Mouse (Mus musculus): ENCODE data around the gene Cyb561d2. TPM values are rescaled to one million over a fixed set of nuclear protein-coding genes. Genes with fewer than 3 reads are reported as not detected.
"Not testable (repeated sequence)": the region's sequence is repeated elsewhere in the genome, so short reads cannot be mapped to it uniquely, and the experiment has no call there.

Gene Cyb561d2
- total RNA-seq (2021), result 1 to 10 TPM; 6.6 to 7.2 TPM

DNA sequence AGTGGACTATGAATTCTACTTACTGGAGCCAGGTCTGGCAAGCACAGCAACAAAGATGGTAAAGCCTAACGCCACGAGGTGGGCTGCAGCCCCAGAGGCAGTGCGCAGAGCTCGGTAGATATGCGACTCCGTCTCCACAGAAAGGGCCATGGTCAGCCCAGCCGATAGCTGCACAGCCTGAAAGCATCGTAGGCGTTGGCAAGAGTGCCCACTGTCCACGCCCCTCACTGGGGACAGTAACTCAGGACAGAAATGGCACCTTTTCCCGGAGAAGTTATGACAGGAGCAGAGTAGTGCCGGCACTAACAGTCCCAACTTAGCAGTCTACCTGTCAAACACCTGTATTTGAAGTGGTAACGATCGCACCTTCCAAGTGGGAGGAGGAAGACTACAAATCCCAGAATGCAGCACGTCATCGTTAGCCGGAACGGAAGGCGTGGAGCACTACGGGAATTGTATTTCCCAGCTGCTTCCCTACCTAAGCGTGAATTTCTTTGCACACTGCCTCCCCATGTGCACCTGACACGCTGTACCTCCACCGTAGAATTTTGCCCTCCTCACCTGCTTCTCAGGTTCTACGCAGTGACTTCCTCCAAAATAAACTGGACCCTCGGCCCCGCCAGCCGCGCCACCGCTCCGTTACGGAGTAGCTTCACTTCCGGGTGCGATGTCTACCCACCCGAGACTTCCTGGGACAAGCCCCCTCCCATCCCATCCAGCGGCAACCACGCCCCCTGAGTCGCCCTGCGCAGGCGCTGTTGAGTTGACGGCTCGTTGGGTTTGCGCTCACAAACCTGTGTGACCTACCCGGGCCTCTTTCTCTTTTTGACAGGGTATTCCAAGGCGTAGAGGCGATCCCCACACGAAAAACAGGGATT is at the start of gene Cyb561d2, which contains the start of gene Nprl2:
Gene Cyb561d2 (minus strand): TSS at position 720 of the 878 bp plus-strand sequence.
Gene Nprl2 (plus strand): TSS at position 753 of the 878 bp plus-strand sequence.
- DNase-seq, result peak; percentile 96

DNA sequence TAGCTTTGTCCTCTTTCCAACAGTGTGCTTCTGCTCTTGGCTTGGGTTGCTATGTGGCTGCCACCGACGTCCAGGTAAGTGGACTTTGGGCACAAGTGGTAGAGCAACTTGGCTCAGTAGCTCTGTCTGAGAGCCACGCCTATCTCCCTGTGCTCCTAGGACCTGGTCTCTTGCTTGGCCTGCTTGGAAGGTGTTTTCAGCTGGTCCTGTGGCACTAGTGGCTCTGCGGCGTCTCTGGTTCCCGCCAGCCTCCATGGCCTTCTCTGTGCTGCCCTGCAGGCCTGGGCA is 48.7 kb upstream of the Cyb561d2 start:
- DNase-seq, result no peak

DNA sequence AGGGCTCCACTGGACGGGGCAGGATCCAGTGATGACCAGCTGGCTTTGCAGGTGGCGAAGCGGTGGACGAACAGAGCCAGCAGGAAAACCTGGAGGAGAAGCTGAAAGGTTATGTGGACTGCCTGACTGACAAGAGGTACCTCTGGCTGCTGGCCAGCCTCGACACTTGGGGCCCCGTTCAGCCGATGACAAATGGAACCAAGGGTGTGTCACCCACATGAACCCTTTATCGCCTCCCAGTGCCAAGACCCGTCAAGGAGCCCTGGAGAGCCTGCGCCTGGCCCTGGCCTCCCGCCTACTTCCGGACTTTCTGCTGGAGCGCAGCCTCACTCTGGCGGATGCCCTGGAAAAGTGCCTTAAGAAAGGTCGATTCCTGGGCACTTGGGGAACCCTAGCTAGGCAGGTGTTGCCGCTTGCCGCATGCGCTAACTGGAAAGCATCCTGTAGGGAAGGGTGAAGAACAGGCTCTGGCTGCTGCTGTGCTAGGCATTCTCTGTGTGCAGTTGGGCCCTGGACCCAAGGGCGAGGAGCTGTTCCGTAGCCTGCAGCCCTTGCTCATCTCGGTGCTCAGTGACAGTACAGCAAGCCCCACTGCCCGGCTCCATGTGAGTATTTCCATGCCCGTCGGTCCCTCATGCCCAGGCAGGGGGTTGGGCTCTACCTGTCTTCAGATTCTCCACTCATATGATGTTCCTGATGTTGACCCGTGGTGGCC is 48.2 kb upstream of the Cyb561d2 start:
- peak; percentile 64 for DNase-seq

DNA sequence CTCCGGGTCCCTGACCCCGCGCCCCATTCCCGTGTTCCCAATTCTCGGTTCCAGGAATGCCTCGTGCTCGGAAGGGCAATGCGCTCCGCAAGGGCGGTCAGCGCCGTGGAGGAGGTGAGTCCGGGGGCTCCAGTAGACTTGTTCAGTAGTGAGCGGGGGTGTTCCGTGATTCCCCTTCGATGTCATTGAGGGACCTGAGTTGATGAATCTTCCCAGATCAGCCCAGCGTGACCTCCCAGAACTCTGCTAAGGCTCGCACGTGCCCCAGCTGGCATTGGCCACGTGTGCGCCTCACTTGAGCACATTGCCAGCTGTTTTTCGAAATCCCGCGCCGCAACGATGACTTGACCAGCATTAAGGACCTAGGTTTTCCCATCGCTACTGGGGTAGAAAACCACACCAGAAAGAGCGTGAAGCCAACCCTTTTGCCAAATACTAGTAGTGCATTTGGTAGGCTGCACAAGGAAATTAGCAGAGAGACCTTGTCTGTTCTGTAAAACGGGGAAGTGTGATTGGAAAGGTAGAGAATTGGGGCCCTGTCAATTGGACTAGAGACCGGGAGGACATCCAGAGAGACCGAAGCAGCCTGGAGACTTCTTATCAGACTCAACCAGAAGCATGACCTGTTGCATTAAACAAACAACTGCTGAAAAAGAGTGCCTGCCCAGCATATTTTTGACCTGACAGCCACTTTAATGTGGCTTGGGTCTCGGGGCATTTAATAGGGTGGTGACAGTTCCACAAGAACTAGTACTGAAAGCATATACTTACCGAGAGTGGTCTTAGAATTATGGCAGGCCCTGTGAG is 46.0 kb upstream of the Cyb561d2 start:
- DNase-seq, result peak; percentile 68

DNA sequence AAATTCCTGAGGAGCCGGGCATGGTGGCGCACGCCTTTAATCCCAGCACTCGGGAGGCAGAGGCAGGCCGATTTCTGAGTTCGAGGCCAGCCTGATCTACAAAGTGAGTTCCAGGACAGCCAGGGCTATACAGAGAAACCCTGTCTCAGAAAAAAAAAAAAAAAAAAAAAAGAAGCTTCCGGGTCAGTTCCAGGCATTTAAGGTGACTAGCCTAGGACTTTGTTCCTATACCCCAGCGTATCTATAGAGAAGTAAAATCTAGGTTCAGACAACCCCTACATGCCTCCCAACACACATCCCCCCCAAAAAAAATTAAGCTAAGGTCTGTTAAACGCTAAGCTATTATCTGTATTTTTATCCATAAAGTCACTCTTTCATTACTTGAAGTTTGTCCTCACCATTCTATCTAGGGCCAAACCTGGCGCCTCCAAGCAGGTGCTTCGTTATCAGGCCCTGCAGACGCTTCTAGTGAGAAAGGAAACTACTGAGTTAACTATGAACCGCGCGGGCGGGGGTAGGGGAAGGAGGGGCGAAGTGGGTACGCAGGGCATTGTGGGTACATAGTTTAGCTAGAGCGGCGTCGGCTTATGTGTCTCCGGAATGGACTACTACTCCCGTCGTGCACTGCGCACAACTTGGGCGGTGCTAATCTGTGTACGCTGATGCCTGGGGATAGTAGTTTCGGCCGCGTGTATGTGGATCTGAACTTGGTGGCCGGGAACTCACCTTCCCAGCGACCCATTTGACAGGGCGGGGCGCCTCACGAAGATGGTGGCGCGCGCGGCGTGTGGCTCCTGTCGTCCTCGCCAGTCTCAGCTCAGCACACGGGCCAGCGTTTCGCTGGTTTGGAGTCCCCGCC is 45.2 kb upstream of the Cyb561d2 start, which contains the start of gene Ifrd2:
Gene Ifrd2 (plus strand): TSS at position 669 of the 859 bp plus-strand sequence.
- DNase-seq, result peak; percentile 95

DNA sequence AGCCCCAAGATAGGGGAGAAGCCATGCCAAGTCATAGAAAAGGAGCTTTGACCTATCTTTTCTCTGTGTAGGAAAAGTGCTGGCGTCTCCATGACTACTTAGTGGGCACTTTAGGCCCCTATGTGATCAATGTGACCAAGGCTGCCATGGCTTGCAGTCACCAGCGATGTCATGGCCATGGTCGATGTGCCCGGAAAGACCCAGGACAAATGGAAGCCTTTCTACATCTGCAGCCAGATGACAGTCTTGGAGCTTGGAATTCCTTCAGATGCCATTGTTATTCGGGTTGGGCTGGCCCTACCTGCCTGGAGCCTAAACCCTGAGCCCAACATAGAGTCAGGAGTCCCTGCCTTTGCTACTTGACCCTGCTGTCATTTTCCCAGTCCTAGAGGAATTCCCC is 44.5 kb upstream of the Cyb561d2 start:
- no peak for DNase-seq

DNA sequence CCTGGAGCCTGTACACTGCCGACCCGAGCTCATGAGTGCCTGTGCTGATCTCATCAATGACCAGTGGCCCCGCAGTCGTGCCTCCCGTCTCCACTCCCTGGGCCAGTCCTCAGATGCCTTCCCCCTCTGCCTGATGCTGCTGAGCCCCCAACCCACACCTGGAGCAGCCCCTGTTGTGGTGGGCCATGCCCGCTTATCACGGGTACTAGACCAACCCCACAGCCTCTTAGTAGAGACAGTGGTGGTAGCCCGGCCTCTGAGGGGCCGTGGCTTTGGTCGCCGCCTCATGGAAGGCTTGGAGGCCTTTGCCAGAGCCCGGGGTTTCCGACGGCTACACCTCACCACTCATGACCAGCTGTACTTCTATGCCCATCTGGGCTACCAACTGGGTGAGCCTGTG is 41.2 kb upstream of the Cyb561d2 start:
- no peak for DNase-seq

DNA sequence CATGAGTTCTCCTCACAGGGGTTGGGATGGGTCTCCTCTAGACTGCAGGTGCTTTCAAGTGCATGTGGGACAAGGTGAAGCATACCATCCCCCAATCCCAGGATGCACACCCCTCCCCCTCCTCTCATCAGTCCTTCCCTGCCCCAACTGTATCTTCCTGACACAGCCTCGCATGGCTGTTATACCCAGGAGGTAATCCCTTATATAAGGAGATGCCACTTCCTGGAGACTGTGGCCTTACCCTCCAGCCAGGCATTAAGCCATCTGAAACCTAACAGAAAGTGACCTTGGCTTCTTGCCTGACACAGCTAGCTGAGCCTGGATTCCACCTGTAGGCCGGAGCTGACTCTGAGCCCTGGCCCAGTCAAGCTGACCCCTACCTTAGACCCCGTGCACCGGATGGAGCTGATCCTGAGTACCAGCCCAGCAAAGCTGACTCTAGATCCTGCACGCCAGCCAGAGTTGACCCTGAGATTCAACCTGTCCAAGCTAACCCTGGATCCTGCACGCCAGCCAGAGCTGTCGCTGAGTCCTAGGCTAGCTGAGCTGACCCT is 40.6 kb upstream of the Cyb561d2 start:
- no peak for DNase-seq

DNA sequence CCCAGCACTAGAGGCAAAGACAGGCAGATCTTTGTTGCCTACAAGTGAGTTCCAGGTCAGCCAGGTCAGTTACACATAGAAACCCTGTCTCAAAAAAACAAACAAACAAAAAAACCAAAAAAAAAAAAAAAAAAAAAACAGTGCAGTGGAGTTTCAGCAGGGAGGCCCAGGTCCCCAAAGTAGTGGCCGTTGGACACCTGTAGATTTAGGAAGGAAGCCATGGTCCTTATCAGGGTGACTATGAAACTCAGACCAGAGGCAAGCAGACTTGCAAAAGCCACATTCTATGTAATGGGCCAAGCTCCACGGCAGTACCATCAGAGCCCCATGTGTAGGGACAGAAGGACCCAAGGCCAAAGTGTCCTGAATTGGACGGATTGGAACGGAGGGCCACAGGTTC is 39.6 kb upstream of the Cyb561d2 start:
- DNase-seq, result no peak

DNA sequence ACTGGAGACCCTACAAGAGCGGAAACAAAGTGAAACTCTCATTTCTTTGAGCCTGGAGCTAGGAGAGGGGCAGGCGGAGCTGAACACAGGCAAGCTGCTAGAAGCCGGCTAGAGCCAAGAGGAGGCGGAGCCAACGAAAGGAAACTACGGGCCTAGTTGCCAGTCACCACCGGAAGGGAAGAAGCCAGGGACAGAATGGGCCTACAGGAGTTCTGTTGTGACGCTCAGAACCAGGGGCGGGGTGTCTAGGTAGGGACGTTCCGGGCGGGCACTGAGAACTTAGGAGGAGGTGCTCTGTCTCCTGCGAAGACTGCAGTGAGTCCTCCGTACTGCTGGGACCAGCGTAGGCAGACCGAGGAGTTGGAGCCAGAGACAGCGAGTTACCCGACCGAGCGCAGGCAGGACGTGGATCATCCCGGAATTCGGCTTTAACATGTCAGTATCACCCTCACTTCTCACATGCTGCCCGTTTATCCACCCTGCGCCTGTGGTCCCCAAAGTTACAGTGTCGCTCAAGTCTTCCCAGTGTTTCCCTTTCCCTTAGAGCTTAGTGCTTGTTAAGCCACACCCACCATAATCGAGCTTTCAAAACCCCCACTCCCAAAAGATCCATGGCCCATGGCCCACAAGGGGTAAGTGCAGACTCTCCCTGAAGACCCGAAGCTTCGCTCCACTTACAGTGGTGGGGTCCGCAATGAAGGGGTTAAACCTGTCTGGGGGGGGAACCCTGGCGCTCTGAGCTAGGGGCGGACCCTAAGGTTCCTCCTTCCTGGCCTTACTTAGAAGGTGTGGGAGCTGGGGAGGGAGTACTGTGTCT is 38.7 kb upstream of the Cyb561d2 start, which contains the start of gene Hyal3:
Gene Hyal3 (plus strand): TSS at position 318 of the 817 bp plus-strand sequence.
- peak; percentile 91 for DNase-seq

DNA sequence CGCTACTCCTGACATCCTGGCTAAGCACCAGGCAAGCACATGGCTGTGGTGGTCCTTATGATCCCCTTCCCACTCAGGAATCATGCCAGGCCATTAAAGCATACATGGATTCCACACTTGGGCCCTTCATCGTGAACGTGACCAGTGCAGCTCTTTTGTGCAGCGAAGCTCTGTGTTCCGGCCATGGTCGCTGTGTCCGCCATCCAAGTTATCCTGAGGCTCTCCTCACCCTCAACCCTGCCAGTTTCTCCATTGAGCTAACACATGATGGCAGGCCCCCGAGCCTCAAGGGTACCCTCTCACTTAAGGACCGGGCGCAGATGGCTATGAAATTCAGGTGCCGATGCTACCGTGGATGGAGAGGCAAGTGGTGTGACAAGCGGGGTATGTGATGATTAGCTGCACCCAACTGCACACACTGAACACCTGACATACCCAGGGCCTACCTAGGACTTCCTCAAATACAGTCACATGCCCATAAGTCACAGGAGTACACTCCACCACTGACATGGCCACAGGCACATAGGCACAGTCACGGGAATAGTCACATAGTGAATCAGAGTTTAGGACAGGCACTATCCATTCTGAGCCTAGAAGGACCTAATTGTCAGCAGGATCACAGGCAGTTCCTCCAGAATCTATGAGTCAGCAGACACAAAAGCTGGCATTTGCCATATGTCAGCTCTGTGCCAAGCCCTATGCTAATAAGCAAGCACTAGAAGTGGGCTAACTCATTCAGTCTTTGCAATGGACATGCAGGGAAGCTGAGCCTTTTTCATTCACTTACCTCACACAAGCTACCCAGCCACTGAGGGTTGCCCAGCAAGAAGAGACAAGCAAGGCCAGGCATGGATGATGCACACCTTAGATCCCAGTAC is 37.3 kb upstream of the Cyb561d2 start:
- no peak for DNase-seq

DNA sequence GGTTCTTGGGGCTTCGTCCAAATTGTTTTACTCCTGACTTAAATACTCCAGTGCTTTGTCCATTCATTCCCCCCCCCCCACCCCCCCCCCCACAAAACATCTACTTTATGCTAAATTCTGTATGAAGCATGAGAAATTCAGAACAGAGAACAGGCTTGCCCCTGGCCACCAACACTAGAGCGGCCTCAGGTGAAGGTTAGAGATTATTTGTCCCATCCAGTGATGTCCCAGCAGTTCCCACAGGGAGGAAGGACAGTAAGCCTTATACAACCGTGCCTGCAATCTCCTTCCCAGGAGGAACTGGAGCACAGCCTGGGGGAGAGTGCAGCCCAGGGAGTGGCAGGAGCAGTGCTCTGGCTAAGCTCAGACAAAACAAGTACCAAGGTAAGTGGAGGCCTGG is 36.6 kb upstream of the Cyb561d2 start, which contains the start of gene Naa80:
Gene Naa80 (plus strand): TSS at position 301 of the 400 bp plus-strand sequence.
- DNase-seq, result no peak

DNA sequence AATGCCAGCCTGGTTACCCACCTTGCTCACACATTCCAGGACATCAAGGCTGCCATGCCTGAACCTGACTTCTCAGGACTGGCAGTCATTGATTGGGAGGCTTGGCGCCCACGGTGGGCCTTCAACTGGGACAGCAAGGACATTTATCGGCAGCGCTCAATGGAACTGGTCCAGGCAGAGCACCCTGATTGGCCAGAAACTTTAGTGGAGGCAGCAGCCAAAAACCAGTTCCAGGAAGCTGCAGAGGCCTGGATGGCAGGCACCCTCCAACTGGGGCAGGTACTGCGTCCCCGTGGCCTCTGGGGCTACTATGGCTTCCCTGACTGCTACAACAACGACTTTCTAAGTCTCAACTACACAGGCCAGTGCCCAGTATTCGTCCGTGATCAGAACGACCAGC is 35.9 kb upstream of the Cyb561d2 start:
- DNase-seq, result no peak

DNA sequence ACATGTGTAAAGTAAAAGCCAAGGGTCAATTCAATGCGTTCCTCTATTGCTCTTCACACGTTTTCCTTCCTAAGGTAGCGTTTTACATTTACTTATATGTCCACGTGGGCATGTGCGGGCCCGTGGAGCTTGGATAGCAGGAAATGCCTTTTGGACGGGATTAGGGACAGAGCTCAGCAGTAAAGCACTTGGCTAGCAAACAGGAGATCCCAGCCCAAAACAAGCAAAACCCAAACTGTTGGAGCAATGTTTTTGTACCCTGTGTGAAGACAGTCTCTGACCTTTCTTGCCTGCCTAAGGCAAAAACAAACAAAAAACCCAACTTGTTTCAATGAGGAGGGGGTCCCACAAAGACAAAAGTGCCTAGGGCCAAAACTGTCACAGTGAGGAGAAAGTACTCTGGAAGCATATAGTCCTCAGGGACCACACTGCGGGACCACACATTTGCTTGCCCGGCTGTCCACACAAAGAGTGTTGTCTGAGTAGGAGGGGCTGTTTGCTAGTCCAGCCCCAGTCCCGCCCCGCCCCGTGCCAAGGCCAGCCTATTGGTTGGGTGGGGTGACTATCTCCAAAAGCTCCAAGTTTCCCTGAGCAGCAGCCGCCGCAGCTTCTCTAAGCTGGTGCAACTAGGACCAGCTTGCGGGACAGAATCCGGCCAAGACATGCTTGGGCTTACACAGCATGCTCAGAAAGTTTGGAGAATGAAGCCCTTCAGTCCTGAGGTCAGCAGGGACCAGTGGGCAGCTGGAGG is 34.5 kb upstream of the Cyb561d2 start, which contains the start of gene Hyal1:
Gene Hyal1 (plus strand): TSS at position 571 of the 751 bp plus-strand sequence.
- peak; percentile 88 for DNase-seq

DNA sequence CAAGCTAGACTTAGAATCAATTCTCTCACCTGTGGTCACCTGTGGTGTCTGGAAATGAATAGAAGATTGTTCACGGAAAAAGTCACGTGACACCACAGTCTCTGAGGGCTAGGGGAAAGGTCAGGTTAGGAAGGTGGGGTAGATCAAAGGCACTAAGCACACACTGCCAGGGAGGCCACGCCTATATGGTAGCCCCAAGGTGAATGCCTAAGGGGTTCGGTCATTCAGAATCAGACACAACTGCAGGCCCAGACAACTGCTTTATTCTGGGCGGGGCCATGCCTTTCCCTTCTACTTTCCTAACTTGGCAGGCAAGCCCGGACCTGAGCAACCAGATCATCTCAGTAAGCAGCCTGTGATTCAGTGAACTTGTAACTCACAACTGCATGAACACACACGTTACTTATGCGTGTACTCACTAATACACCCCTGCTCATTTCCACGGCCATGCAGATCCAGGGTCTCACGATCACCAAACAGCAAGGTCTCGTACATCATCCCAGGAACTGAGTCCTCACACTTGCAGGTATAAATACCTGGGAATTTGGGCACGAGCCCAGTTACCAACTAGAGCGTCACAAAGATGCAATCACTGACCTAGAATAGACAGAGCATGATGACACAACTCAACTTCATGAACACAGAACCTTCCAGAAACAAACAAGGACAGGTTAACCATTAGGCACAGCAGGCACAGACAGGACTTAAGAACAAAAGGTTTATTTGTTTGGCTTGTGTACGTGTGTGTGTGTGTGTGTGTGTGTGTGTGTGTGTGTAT is 33.8 kb upstream of the Cyb561d2 start:
- no peak for DNase-seq

DNA sequence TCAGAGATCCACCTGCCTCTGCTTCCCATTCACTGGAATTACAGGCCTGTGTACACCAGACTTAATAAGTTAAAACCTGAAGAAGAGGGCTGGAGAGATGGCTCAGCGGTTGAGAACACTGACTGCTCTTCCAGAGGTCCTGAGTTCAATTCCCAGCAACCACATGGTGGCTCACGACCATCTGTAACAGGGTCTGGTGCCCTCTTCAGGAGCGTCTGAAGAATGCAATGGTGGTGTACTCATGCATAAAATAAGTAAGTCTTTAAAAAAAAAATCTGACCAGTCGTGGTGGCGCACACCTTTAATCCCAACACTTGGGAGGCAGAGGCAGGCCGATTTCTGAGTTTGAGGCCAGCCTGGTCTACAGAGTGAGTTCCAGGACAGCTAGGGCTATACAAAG is 31.8 kb upstream of the Cyb561d2 start:
- not testable (repeated sequence) for DNase-seq

DNA sequence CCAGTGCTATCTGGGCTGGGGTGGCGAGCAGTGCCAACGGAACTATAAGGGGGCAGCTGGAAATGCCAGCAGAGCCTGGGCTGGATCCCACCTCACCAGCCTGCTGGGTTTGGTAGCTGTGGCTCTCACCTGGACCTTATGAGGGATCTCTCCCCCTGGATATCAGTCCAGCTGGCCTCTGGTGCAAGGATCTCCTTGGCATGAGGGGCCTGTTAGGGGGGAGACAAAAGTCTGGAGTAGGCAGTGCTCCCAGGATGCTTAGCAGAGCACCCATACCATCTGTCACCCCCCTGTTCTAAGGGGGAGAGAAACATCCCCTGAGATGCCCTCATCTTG is 30.3 kb upstream of the Cyb561d2 start:
- no peak for DNase-seq
